Mouse (Mus musculus): ENCODE measurements at regions not wholly inside any gene's neighbourhood (a gene's known extent, or its start where the extent isn't known, plus 50 kb on each side); places are given as distances from the start of the nearest gene placed in this dataset.

- no peak for DNase-seq (ENCODE audit: low spot score)
These were observed 105.0 kb upstream of the Parp11 start for GRCm38 (mm10) chr6:127341604-127342003.

- DNase-seq (ENCODE audit: low spot score): no peak
These were observed 97.8 kb upstream of the Parp11 start for GRCm38 (mm10) chr6:127348770-127349409.

- DNase-seq (ENCODE audit: low spot score): no peak
These were observed 97.0 kb upstream of the Parp11 start for GRCm38 (mm10) chr6:127349479-127350110.

GRCm38 (mm10) chr6:127351691-127352090 is 94.9 kb upstream of the Parp11 start:
- DNase-seq (ENCODE audit: low spot score): no peak

GRCm38 (mm10) chr6:127355112-127355511 is 91.5 kb upstream of the Parp11 start:
- DNase-seq (ENCODE audit: low spot score): no peak

- DNase-seq (ENCODE audit: low spot score): no peak
These were observed 90.2 kb upstream of the Parp11 start for GRCm38 (mm10) chr6:127356442-127356841.

- no peak for DNase-seq (ENCODE audit: low spot score)
These were observed 87.8 kb upstream of the Parp11 start for GRCm38 (mm10) chr6:127358805-127359204.

GRCm38 (mm10) chr6:127359391-127359874 is 87.2 kb upstream of the Parp11 start:
- DNase-seq (ENCODE audit: low spot score): peak; percentile 52

- DNase-seq (ENCODE audit: low spot score): no peak
These were observed 84.5 kb upstream of the Parp11 start for GRCm38 (mm10) chr6:127362166-127362565.

GRCm38 (mm10) chr6:127362966-127363752 is 83.5 kb upstream of the Parp11 start:
- DNase-seq (ENCODE audit: low spot score): no peak

- no peak for DNase-seq (ENCODE audit: low spot score)
These were observed 82.6 kb upstream of the Parp11 start for GRCm38 (mm10) chr6:127363871-127364590.

GRCm38 (mm10) chr6:127364591-127365187 is 82.0 kb upstream of the Parp11 start:
- no peak for DNase-seq (ENCODE audit: low spot score)

- DNase-seq (ENCODE audit: low spot score): no peak
These were observed 81.4 kb upstream of the Parp11 start for GRCm38 (mm10) chr6:127365246-127365645.

GRCm38 (mm10) chr6:127365651-127366050 is 81.0 kb upstream of the Parp11 start:
- DNase-seq (ENCODE audit: low spot score): no peak

- DNase-seq (ENCODE audit: low spot score): no peak
These were observed 73.6 kb upstream of the Parp11 start for GRCm38 (mm10) chr6:127373052-127373451.

GRCm38 (mm10) chr6:127373797-127374463 is 72.7 kb upstream of the Parp11 start:
- no peak for DNase-seq (ENCODE audit: low spot score)

- peak; percentile 37 for DNase-seq (ENCODE audit: low spot score)
These were observed 72.0 kb upstream of the Parp11 start for GRCm38 (mm10) chr6:127374464-127375143.

- DNase-seq (ENCODE audit: low spot score): no peak
These were observed 71.5 kb upstream of the Parp11 start for GRCm38 (mm10) chr6:127375144-127375529.

GRCm38 (mm10) chr6:127375711-127376199 is 70.9 kb upstream of the Parp11 start:
- DNase-seq (ENCODE audit: low spot score): no peak

- no peak for DNase-seq (ENCODE audit: low spot score)
These were observed 67.9 kb upstream of the Parp11 start for GRCm38 (mm10) chr6:127378701-127379100.
